Mouse (Mus musculus) lung, adult 2 months (tissue): Measurements from ENCODE around the gene Hhatl. TPM values are rescaled to one million over a fixed set of nuclear protein-coding genes. Genes with fewer than 3 reads are reported as not detected.

ENCODE experiments used
- DNase-seq: peaks from one replicate; pipeline ENCODE4 v3.0.0; 2022
- H3K4me1 ChIP-seq: fragments of 200-500 bp; 2 replicates; pipeline ENCODE4 v1.6.1; 2011; ENCODE audit warnings: low read length; ENCODE audit not compliant: control insufficient read depth, insufficient read depth
- H3K4me3 ChIP-seq: fragments of 200-500 bp; replicated peaks from 2 replicates; pipeline ENCODE3; 2011; ENCODE audit warnings: low read depth, mild to moderate bottlenecking, control low read depth, low read length; ENCODE audit errors: extremely low read depth
- CTCF ChIP-seq: fragments of 200-500 bp; IDR thresholded peaks from 2 replicates; pipeline ENCODE4 v1.5.1; 2011; ENCODE audit warnings: mild to moderate bottlenecking, low read length, control low read depth; ENCODE audit not compliant: insufficient read depth
- POLR2A ChIP-seq: fragments of 200-500 bp; IDR thresholded peaks from 2 replicates; pipeline ENCODE4 v1.6.1; 2011; ENCODE audit warnings: low read depth, mild to moderate bottlenecking, control low read depth, low read length, borderline replicate concordance; ENCODE audit errors: extremely low read depth
- WGBS: fragments of 180-500 bp; shearing (Covaris S2); methylation state at CpG from one replicate; pipeline ENCODE4 v1.1.7; 2018; 5-methylcytosine and 5-hydroxymethylcytosine counted together
- polyA plus RNA-seq: library from polyadenylated mRNA; depleted of rRNA; stranded (reverse); fragments of >200 nt; gene quantifications from 2 replicates; pipeline ENCODE4 v1.2.3, GENCODE M21; 2012; rRNA removed

Hhatl gene
- polyA plus RNA-seq, 1 experiment = 11.0 TPM

DNA sequence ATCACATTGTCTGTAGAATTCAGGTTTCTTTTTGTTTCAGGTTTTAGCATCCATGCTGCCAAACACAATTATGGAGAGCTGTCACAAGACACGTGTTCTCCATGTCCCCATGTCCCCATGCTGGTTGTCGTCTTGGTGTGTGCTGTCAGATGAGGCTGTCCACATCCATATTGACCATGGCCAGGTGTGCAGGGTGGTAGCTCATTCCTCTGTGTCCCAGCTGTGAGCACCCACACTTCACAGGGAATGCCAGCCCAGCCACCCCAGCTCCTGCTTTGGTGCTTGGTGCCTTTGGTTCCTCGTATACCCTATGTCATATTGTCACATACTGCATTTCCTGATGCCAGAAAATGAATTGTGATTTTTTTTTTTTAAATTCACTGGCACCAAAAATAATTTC, 37.7 kb downstream of the Hhatl start:
- Histone ChIP-seq H3K4me3 (no peak overlapping the region), H3K4me1 (peaks cover 3% of the 10 kb centered on the region; the same call in 1 of the 2 replicates)
- no peak for DNase-seq
- TF ChIP-seq POLR2A (no peak), CTCF (no peak)
- 88% methylated on average over 3 of the region's 3 CpGs for WGBS

DNA sequence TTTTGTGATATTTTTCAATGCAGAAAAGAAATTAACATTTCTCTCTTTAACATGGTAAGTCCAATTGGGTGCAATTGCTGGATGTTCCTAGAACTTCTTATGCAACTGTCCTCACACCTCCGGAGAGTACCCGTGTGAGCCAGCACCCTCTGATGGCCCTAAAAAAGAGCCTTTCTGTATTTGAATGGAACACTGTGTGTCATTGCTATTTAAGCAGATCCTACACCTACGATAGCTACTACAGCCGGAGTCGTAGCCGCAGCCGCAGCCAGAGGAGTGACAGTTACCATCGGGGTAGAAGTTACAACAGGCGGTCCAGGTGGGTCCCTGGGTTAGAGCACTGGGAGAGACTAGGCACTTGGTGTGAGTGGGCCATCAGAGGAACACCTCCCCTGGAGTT, 39.5 kb downstream of the Hhatl start:
- Histone ChIP-seq H3K4me3 (no peak overlapping the region), H3K4me1 (no peaks in the 10 kb centered on the region)
- WGBS = 95% methylated on average over 9 of the region's 9 CpGs
- TF ChIP-seq CTCF = no peak
- TF ChIP-seq POLR2A = no peak
- no peak for DNase-seq

DNA sequence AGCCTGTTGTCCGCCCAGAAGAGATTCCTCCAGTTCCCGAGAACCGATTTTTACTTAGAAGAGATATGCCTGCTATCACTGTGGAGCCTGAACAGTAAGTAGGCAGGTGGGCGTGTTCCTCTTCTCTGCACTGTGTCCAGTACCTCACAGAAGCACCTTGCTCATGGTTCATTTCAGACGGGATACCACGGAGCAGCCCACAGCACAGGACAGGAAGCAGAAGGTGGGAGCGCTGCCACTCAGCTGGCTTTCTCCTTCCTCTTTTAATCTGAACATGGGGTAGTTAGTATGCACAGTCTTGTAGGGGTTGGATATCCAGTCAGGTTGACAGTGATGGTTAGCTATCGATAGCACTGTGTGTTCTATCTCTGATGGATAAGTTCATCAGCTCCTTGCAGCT, 48.3 kb downstream of the Hhatl start:
- 83% methylated on average over 8 of the region's 8 CpGs for WGBS
- Histone ChIP-seq H3K4me3 (no peak overlapping the region), H3K4me1 (no peaks in the 10 kb centered on the region)
- no peak for DNase-seq
- TF ChIP-seq POLR2A (no peak), CTCF (no peak)

DNA sequence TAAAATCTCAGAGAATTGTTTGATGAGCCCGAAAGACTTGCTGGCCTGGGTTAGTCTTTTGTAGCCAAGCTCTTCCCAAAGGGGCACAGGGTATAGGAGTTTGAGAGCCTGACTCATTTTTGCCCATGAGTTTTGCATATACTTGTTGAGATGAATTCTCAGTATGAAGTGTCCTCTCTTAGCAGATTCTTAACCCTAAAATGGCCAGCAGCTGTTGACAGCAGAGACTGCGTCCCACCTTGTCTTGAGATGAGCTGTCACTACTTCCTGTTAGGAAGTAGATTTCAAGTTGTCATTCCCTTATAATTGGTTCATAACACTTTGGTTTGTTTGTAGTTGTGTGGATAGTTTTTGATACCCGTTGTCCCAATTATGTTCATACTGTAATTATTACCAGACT, 51.1 kb downstream of the Hhatl start:
- TF ChIP-seq CTCF = no peak
- TF ChIP-seq POLR2A = no peak
- DNase-seq = no peak
- H3K4me3 ChIP-seq = no peak overlapping the region
- 86% methylated on average over 3 of the region's 3 CpGs for WGBS
- no peaks in the 10 kb centered on the region for H3K4me1 ChIP-seq

DNA sequence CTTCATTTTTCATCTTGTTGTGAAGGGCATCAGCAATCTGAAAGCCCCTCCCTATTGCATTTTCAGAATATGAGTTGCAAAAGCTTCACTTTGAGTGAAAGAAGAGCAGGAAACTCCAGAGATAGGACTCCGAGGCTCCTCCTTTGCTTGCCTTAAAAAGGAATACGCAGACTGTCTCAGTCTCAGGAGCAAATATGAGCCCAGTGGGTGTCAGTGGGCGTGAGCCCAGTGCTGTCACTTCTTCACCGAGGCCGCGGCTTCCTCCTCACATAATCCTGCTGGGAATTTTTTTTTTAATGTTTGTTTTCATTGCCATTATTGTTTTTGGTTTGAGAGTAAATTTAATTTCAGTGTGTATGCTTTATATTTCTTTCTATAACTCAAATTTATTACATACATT, 51.8 kb downstream of the Hhatl start:
- DNase-seq = no peak
- WGBS = 71% methylated on average over 6 of the region's 6 CpGs
- H3K4me3 ChIP-seq = no peak overlapping the region
- TF ChIP-seq POLR2A = no peak
- TF ChIP-seq CTCF = no peak
- no peaks in the 10 kb centered on the region for H3K4me1 ChIP-seq

Other genes starting within 250 kb of the Hhatl start
- 0.66 and 0.72 TPM in 2 replicates for gene Lyzl4, start 150.4 kb downstream of the Hhatl start, polyA plus RNA-seq
- 2.2 and 2.6 TPM in 2 replicates for gene Vipr1, start 149.8 kb downstream of the Hhatl start, polyA plus RNA-seq
- gene Sec22c, start 87.0 kb downstream of the Hhatl start, polyA plus RNA-seq = 8.9 and 9.9 TPM in 2 replicates
- 18.4 and 22.2 TPM in 2 replicates for gene Ss18l2, start 82.2 kb downstream of the Hhatl start, polyA plus RNA-seq
- 36.6 and 48.6 TPM in 2 replicates for gene Nktr, start 73.3 kb downstream of the Hhatl start, polyA plus RNA-seq
- gene Zfp651, start 33.2 kb downstream of the Hhatl start, polyA plus RNA-seq = 26.8 and 46.2 TPM in 2 replicates
- gene Klhl40, start 14.9 kb downstream of the Hhatl start, polyA plus RNA-seq = 0.49 and 4.4 TPM in 2 replicates
- gene Ccdc13, start 47.0 kb upstream of the Hhatl start, polyA plus RNA-seq = 4.2 and 5.1 TPM in 2 replicates
- 11.6 and 24.4 TPM in 2 replicates for gene Higd1a, start 65.9 kb upstream of the Hhatl start, polyA plus RNA-seq
- 43.2 and 46.8 TPM in 2 replicates for gene Ackr2, start 105.8 kb upstream of the Hhatl start, polyA plus RNA-seq
- gene Cyp8b1, start 123.8 kb upstream of the Hhatl start, polyA plus RNA-seq = 0.90 and 1.1 TPM in 2 replicates
- 5.8 and 8.4 TPM in 2 replicates for gene Fam198a, start 158.5 kb upstream of the Hhatl start, polyA plus RNA-seq
- gene Pomgnt2, start 204.6 kb upstream of the Hhatl start, polyA plus RNA-seq = 14.5 and 14.8 TPM in 2 replicates